Mouse (Mus musculus): Measurements from ENCODE around the gene Morc3.

Morc3 gene

GRCm38 (mm10) chr16:93884086-93884721 is 52.3 kb downstream of the Morc3 start:
- no peak for DNase-seq (ENCODE audit: low spot score)

- no peak for DNase-seq (ENCODE audit: low spot score)
Measured at GRCm38 (mm10) chr16:93884722-93885113, 52.8 kb downstream of the Morc3 start.

- no peak for DNase-seq (ENCODE audit: low spot score)
Measured at GRCm38 (mm10) chr16:93888481-93888880, 56.6 kb downstream of the Morc3 start.

GRCm38 (mm10) chr16:93890948-93891604 is 59.2 kb downstream of the Morc3 start:
- DNase-seq (ENCODE audit: low spot score) = no peak

GRCm38 (mm10) chr16:93893285-93893684 is 61.4 kb downstream of the Morc3 start:
- no peak for DNase-seq (ENCODE audit: low spot score)

GRCm38 (mm10) chr16:93903027-93903426 is 71.1 kb downstream of the Morc3 start:
- no peak for DNase-seq (ENCODE audit: low spot score)

- no peak for DNase-seq (ENCODE audit: low spot score)
Measured at GRCm38 (mm10) chr16:93906156-93907014, 74.5 kb downstream of the Morc3 start.

GRCm38 (mm10) chr16:93907761-93908160 is 75.8 kb downstream of the Morc3 start:
- DNase-seq (ENCODE audit: low spot score) = no peak

- no peak for DNase-seq (ENCODE audit: low spot score)
Measured at GRCm38 (mm10) chr16:93908196-93908595, 76.3 kb downstream of the Morc3 start.

GRCm38 (mm10) chr16:93909936-93910335 is 78.0 kb downstream of the Morc3 start:
- no peak for DNase-seq (ENCODE audit: low spot score)

- no peak for DNase-seq (ENCODE audit: low spot score)
Measured at GRCm38 (mm10) chr16:93910735-93911665, 79.1 kb downstream of the Morc3 start.

- no peak for DNase-seq (ENCODE audit: low spot score)
Measured at GRCm38 (mm10) chr16:93912158-93912557, 80.2 kb downstream of the Morc3 start.

- DNase-seq (ENCODE audit: low spot score) = no peak
Measured at GRCm38 (mm10) chr16:93912808-93913207, 80.9 kb downstream of the Morc3 start.

- no peak for DNase-seq (ENCODE audit: low spot score)
Measured at GRCm38 (mm10) chr16:93913881-93914576, 82.1 kb downstream of the Morc3 start.

GRCm38 (mm10) chr16:93915338-93915849 is 83.5 kb downstream of the Morc3 start:
- DNase-seq (ENCODE audit: low spot score) = no peak

- DNase-seq (ENCODE audit: low spot score) = peak; percentile 68
Measured at GRCm38 (mm10) chr16:93917712-93918678, 86.1 kb downstream of the Morc3 start.

GRCm38 (mm10) chr16:93918679-93919060 is 86.7 kb downstream of the Morc3 start:
- no peak for DNase-seq (ENCODE audit: low spot score)

- DNase-seq (ENCODE audit: low spot score) = no peak
Measured at GRCm38 (mm10) chr16:93919189-93919588, 87.3 kb downstream of the Morc3 start.

GRCm38 (mm10) chr16:93920673-93921072 is 88.8 kb downstream of the Morc3 start:
- no peak for DNase-seq (ENCODE audit: low spot score)

Measured in urinary bladder, postnatal 10 days (tissue).